Mouse (Mus musculus) embryonic facial prominence, embryonic 13.5 days (tissue): ENCODE results near the gene Rnpepl1. TPM values are rescaled to one million over a fixed set of nuclear protein-coding genes. Genes with fewer than 3 reads are reported as not detected.

Experiments used
- polyA plus RNA-seq: library from polyadenylated mRNA; unstranded; fragments of >200 nt; fragmentation: Nextera tagmentation; extraction: Ambion mirVana; gene quantifications from 2 replicates; pipeline ENCODE4 v1.2.1, GENCODE M21; 2015

Rnpepl1 gene
- polyA plus RNA-seq, 1 experiment from 2014 or later = 30.0 TPM

Other genes with a start within 250 kb of the Rnpepl1 start
- gene Gpc1, start 79.1 kb upstream of the Rnpepl1 start, polyA plus RNA-seq = 58.5 and 66.1 TPM in 2 replicates
- gene Ankmy1, start 7.9 kb upstream of the Rnpepl1 start, polyA plus RNA-seq = 0.38 and 0.40 TPM in 2 replicates
- 9.4 and 10.5 TPM in 2 replicates for gene Dusp28, start 3.8 kb upstream of the Rnpepl1 start, polyA plus RNA-seq
- gene Capn10, start 23.6 kb downstream of the Rnpepl1 start, polyA plus RNA-seq = 34.1 and 36.2 TPM in 2 replicates
- gene Gpr35, start 40.1 kb downstream of the Rnpepl1 start, polyA plus RNA-seq = 0.34 and 0.73 TPM in 2 replicates
- not detected in 2 replicates for gene Aqp12, start 95.6 kb downstream of the Rnpepl1 start, polyA plus RNA-seq
- gene Kif1a, start 191.2 kb downstream of the Rnpepl1 start, polyA plus RNA-seq = 24.6 and 27.0 TPM in 2 replicates
- gene Agxt, start 224.5 kb downstream of the Rnpepl1 start, polyA plus RNA-seq = 0.25 TPM in 1 of 2 replicates, not detected in the other